Comparison of ENCODE assay signal across 24 mouse cellular contexts in the genomic region with DNA sequence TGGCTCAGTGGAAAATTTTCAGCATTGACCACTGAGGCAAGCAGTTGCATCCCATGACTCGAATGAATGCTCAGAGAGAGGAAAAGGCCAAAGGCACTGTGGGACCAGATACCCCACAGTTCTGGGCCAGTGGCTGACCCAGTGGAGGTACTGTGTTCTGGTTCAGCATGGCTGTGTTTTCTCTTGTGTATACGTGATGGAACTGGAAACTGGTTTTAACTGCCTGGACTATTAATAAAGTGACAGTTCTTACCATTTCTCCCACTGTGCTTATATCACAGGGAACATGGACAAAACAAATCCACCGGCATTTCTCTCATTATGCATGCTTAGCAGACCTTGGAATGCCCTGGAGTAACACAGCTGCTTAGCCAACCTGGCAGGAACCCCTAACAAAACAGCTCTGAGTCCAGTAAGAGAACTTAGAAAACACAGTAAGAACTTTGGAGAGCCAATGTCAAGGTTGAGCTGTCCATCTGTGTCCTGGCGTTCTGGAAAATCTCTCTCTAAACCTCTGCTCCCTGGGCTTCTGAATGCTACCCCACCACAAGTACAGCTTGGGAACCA. TPM values are rescaled to one million over a fixed set of nuclear protein-coding genes. Genes with fewer than 3 reads are reported as not detected.
DNase-seq lines count a peak whose midpoint lies in the region; ATAC-seq and TF ChIP-seq lines count a peak whose summit lies in the region.
"Had no signal": no experiment of that assay in that cellular context is flagged by ENCODE, and none has a peak within 500 bp of the region (broad histone marks: within the 10 kb centered on the region; RNA-seq: fewer than 3 reads in every experiment).

No protein-coding gene starts in this region.

- 66% methylated on average over 4 of the region's 4 CpGs for WGBS in heart, embryonic 13.5 days

- no peak overlapping the region for H3K4me3 ChIP-seq in heart, embryonic 13.5 days
- H3K4me3 ChIP-seq in gastrocnemius, adult 2 months = no peak overlapping the region
- H3K4me3 ChIP-seq: forebrain, embryonic 15.5 days; limb, embryonic 10.5 days; limb, embryonic 15.5 days had no signal

- no peaks in the 10 kb centered on the region for H3K27me3 ChIP-seq in heart, embryonic 13.5 days (replicated peaks)
- H3K27me3 ChIP-seq: forebrain, embryonic 15.5 days; limb, embryonic 15.5 days had no signal

- no peak overlapping the region for H3K4me2 ChIP-seq in heart, embryonic 13.5 days
- H3K4me2 ChIP-seq: forebrain, embryonic 15.5 days; hindbrain, embryonic 14.5 days; limb, embryonic 15.5 days; lung, embryonic 14.5 days had no signal

- H3K4me1 ChIP-seq in heart, embryonic 13.5 days = peaks cover 29% of the 10 kb centered on the region
- H3K4me1 ChIP-seq: limb, embryonic 15.5 days had no signal

- H3K9me3 ChIP-seq in heart, embryonic 13.5 days = 0 out of 2 replicates have a peak, but pooled peaks cover 5% of the 10 kb centered on the region
- H3K9me3 ChIP-seq: forebrain, embryonic 15.5 days; limb, embryonic 10.5 days; limb, embryonic 15.5 days had no signal

- H3K27ac ChIP-seq in heart, embryonic 13.5 days (replicated peaks) = 0 out of 2 replicates have a peak overlapping the region, but pooled peaks have one; percentile 40
- no peak overlapping the region for H3K27ac ChIP-seq in gastrocnemius, adult 2 months
- H3K27ac ChIP-seq: forebrain, embryonic 15.5 days; hindbrain, embryonic 14.5 days; limb, embryonic 10.5 days; limb, embryonic 15.5 days; liver, embryonic 14.5 days had no signal

- no peak for DNase-seq in heart, postnatal 25 days (ENCODE audit: low spot score)
- DNase-seq in kidney, adult 9 months = peak; percentile 55
- no peak for DNase-seq in kidney, adult 18-20 months
- DNase-seq in adipocyte (ENCODE audit: low spot score) = peak; percentile 6
- DNase-seq in kidney, postnatal 14 days = peak; percentile 52
- DNase-seq in gastrocnemius, adult 2 months = no peak
- DNase-seq: adrenal gland, adult 8-10 months; cerebellum, adult 8-10 months; cerebellum, postnatal 25 days; gastrocnemius, postnatal 36 days; layer of hippocampus, adult 9-11 months; lung, embryonic 14.5 days; lung, postnatal 14 days; midbrain, embryonic 14.5 days; thymus, postnatal 14 days had no signal

- TF ChIP-seq CTCF in gastrocnemius, adult 2 months (IDR thresholded peaks at IDR 0.05) = no peak

- intact Hi-C loops in heart, postnatal 25 days (cut with DNase I) = loop anchor here (10.0 kb wide), 2 partner anchors 554 to 764 kb away; no protein-coding TSS in a partner anchor
- intact Hi-C loops in gastrocnemius, adult 2 months (cut with DNase I) = no loop called here

- no peak overlapping the region for H3K9ac ChIP-seq in heart, embryonic 13.5 days
- H3K9ac ChIP-seq: forebrain, embryonic 15.5 days; hindbrain, embryonic 14.5 days; limb, embryonic 15.5 days; liver, embryonic 14.5 days; lung, embryonic 14.5 days had no signal

- no peak for ATAC-seq in heart, embryonic 13.5 days (ENCODE audit: extremely low read depth, insufficient number of reproducible peaks, low FRiP score, low TSS enrichment)
- ATAC-seq: activated CD4-positive, CD25-positive, alpha-beta regulatory T cell, adult 4 months; CD4-positive, CD25-positive, alpha-beta regulatory T cell, adult 4 months; forebrain, embryonic 15.5 days; intestine, postnatal 0 days had no signal

- peaks cover 80% of the 10 kb centered on the region for H3K36me3 ChIP-seq in heart, embryonic 13.5 days
- H3K36me3 ChIP-seq: forebrain, embryonic 15.5 days had no signal

RNA-seq across cellular contexts. Expression of gene Myzap, which starts 48.3 kb away (rescaled TPM):
- polyA plus RNA-seq in heart, embryonic 13.5 days (2015; fragmentation: Nextera tagmentation; extraction: Ambion mirVana) = 72.1 and 74.6 TPM in 2 replicates
- 100 to 1,000 TPM; 381 to 383 TPM for total RNA-seq in heart, postnatal 25 days (2021)
- total RNA-seq in gastrocnemius, adult 2 months (2021) = 1 to 10 TPM; 3.7 to 5.1 TPM

Comparison
In these comparisons a context has a peak if more than half of its experiments do, and no peak if none do; other contexts are left out.
1. DNase-seq: peak in kidney, adult 9 months (single experiment), adipocyte (single experiment) and kidney, postnatal 14 days (single experiment); none in heart, postnatal 25 days (single experiment), kidney, adult 18-20 months (single experiment) and gastrocnemius, adult 2 months (single experiment).
2. RNA of gene Myzap, which starts 48.3 kb away (total RNA-seq): 381 to 383 TPM in heart, postnatal 25 days; 3.7 to 5.1 TPM in gastrocnemius, adult 2 months; every median in the first group is over 10 times any median in the second.